Mouse (Mus musculus) brain, embryonic 14.5 days (tissue): ENCODE results near the gene Kmt2c. TPM values are rescaled to one million over a fixed set of nuclear protein-coding genes. Genes with fewer than 3 reads are reported as not detected.

ENCODE experiments used
- DNase-seq: peaks from one replicate; pipeline ENCODE4 v3.0.0-alpha.2; 2011; ENCODE audit warnings: low read depth
- CTCF ChIP-seq: fragments of 200-500 bp; IDR thresholded peaks from 2 replicates; pipeline ENCODE4 v1.5.1; 2012; ENCODE audit warnings: inconsistent platforms, mild to moderate bottlenecking, moderate library complexity, borderline replicate concordance; ENCODE audit not compliant: insufficient read depth, insufficient read length; ENCODE audit errors: extremely low read depth
- POLR2A ChIP-seq: fragments of 200-500 bp; IDR thresholded peaks from 2 replicates; pipeline ENCODE4 v1.6.1; 2012; ENCODE audit warnings: mild to moderate bottlenecking, inconsistent platforms, borderline replicate concordance; ENCODE audit not compliant: poor library complexity, insufficient read depth, insufficient read length, severe bottlenecking; ENCODE audit errors: extremely low read depth
- polyA plus RNA-seq: library from polyadenylated mRNA; depleted of rRNA; stranded (reverse); fragments of >200 nt; gene quantifications from 2 replicates; pipeline ENCODE4 v1.2.3, GENCODE M21; 2012; rRNA removed

Gene Kmt2c
- polyA plus RNA-seq = 50.9 and 52.3 TPM in 2 replicates

DNA sequence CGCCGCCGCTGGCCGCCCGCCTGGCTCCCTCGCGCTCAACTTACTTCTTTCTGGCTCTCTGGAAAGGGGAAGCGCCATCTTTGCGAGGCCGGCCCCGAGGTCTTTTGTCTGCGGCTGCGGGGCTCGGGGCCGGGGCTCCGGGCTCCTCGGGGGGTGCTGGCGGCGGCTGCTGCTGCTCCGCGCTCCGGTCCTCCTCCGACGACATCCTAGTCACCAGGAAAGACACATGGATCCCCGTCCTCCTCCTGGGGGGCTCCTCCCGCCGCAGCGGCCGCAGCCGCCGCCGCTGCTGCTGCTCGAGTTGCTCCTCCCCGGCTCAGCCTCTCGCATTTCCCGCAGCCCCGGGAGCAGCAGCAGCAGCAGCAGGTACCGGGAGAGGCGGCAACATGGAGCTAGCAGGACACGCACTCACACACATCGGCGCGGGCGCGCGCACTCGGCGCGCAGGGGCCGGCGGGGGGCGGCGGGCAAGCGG lies at the start of gene Kmt2c:
Kmt2c (minus strand) TSS at position 438 of the 475 bp plus-strand sequence.
- TF ChIP-seq POLR2A (peak; percentile 81), CTCF (no peak)

DNA sequence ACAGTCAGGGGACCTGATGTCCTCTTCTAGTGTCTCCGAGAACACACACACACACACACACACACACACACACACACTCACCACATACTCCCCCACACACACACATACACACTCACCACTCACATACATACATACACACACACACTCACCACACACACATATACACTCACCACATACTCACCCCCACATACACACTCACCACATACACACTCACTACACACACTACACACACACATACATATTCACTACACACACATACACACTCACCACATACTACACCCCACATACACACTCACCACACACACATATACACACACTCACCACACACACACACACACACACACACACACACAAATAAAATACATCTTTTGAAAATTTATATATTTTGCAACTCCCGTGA lies 48.3 kb upstream of the Kmt2c start:
- TF ChIP-seq POLR2A = no peak
- TF ChIP-seq CTCF = no peak
- DNase-seq = no peak

More for the DNA sequence above, at the start of gene Kmt2c:
- DNase-seq = peak; percentile 89

DNA sequence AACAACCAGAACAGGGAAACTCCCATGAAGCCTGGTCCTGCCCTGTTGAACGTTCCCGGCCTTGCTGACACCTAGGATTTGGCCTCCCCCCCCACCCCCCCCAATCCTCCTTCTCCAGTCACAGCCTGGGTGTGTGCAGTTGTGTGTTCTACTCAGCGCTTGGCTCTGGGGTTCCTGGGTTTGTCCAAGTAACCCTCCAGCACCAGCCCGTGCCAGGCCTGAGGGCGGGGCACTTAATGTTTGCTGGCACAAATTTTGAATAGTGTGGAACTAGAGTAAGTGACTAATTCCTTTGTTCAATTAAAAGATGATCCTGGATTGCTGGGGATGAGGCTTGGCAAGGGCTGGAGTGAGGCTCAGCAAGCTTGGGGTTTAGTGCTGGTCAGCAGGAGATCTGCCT lies 46.0 kb upstream of the Kmt2c start:
- DNase-seq = no peak
- TF ChIP-seq CTCF = no peak

DNA sequence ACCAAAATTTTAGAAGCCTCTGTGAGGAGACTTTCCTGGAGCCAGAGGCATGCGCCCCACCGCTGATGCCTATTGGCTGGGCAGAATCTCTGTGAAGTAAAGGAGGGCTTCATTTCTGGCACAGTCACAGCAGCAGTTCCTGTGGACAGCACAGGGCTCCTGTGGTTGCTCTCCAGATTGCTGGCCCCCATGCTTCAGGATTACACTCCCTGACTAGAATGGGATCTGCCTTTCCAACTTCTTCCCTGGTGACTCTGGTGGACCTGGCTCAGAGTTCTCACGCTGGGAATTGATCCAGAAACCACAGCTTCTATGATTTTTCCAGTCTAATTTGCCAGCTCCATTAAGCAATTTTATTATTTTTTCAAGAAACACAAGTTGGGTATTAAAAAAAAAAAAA lies 45.5 kb upstream of the Kmt2c start:
- TF ChIP-seq POLR2A (no peak), CTCF (no peak)
- no peak for DNase-seq

DNA sequence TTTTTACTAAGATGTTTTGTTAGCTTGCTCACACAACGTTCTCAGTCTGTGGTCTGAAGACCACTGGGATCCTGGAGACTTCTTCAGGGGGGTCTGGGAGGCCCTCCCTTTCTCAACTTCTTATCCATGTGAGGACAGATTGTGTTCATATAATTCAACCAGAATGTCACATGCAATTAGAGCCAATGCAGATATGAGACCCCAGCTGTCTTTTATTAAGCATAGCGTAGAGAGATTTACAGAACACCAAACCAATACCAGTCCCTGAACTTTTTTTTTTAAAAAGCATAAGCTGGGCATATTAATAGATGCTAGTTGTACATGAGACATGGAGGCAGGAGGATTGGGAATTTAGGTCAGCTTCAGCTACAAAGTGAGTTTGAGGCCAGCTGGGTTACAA lies 43.1 kb upstream of the Kmt2c start:
- TF ChIP-seq POLR2A (no peak), CTCF (no peak)
- DNase-seq = no peak

- TF ChIP-seq POLR2A (no peak), CTCF (no peak)
- no peak for DNase-seq
Measured at GRCm38 (mm10) chr5:25540921-25541320, 42.3 kb upstream of the Kmt2c start.

DNA sequence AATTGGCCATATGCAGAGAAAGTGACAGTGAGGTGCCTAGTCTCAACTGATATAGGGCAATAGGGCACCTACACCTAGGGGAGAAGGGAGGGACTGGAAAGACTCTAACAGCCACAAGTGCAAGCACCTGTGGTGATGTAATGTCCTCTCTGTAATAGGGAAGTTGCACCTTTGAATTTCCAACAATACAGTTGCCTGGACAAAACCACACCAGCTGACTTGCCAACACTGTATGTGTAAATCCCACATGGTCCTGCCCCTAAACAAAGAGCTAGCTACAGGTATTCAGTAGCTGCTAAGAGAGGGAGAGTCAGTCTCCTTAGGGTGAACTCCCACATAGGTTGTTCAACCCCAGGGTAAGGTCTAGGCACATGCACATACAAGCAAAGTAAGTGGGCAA lies 41.8 kb upstream of the Kmt2c start:
- no peak for DNase-seq
- TF ChIP-seq CTCF = no peak
- no peak for TF ChIP-seq POLR2A

DNA sequence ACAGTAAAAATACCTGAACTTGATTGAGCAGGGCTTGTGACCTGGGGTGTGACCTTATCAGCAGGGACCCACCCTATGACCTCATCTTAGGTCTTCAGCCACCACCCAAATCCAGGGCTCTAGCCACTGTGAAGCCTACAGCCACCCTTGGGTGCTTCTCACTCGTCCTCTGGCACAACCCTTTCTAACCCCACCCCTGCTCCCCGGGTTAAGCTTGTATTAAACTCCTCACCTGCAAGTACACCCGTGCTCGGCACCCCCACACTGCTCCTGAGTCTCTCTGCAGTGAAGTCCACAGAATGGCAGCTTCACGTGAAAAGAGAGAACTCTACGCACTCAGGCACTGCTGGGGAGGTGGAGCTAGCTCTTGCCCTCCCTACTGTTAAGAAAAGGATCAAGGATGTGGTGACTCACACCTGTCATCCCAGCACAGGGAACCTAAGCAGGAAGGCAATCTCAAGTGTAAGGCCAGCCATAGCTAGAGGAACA lies 38.4 kb upstream of the Kmt2c start:
- no peak for DNase-seq
- TF ChIP-seq POLR2A (no peak), CTCF (no peak)

DNA sequence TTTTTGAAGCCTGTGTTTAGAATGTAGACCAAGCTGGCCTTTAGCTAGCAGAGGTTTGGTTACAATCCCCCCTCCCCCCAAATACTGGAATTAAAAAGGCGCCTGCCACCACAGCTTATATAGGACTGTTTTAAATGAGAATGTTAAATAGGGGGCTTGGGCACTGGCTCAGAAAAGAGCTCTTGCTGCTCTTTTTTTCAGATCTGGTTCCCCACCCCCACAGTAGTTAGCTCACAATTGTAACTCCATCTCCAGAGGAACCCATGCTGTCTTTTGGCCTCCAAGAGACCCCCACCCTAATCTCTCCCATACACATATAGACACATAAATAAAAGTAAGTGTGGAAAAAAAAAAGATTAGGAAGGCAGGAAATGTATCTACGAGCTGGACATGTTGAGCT lies 37.9 kb upstream of the Kmt2c start:
- no peak for TF ChIP-seq CTCF
- no peak for TF ChIP-seq POLR2A
- no peak for DNase-seq

- DNase-seq = no peak
- no peak for TF ChIP-seq CTCF
- TF ChIP-seq POLR2A = no peak
Measured at GRCm38 (mm10) chr5:25535566-25535965, 37.0 kb upstream of the Kmt2c start.

DNA sequence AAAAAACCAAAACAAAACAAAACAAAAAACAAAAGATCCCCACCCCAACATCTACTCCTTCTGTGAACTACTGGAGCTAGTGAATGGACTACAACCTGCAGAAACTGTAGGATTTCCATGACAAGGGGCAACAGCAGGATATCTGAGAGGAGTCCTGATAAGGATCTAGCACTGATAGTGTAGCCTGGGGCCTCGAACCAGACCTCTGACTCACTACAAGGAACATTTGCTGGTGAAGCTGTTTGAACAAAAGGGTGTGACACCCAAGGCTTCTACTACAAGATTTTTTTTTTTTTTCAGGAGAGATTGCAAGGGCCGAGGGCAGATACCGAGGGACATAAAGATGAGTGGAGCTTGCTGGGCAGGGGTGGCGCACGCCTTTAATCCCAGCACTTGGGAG lies 34.7 kb upstream of the Kmt2c start:
- no peak for TF ChIP-seq POLR2A

GRCm38 (mm10) chr5:25532256-25533147 lies 33.9 kb upstream of the Kmt2c start:
- TF ChIP-seq CTCF = no peak
- no peak for TF ChIP-seq POLR2A
- DNase-seq = peak; percentile 39

More for the DNA sequence above, 34.7 kb upstream of the Kmt2c start:
- no peak for DNase-seq

GRCm38 (mm10) chr5:25530629-25531028 lies 32.0 kb upstream of the Kmt2c start:
- no peak for DNase-seq
- TF ChIP-seq CTCF (no peak), POLR2A (no peak)
